Mouse (Mus musculus): ENCODE results near the gene Hecw2. TPM values are rescaled to one million over a fixed set of nuclear protein-coding genes. Genes with fewer than 3 reads are reported as not detected.

Gene Hecw2
- polyA plus RNA-seq, 1 experiment from 2014 or later: 8.3 TPM

GRCm38 (mm10) chr1:53841080-53841479 is 353.9 kb downstream of the Hecw2 start:
- H3K27me3 ChIP-seq: no peaks in the 10 kb centered on the region
- ATAC-seq (ENCODE audit: low read depth): no peak

GRCm38 (mm10) chr1:53839392-53839791 is 355.6 kb downstream of the Hecw2 start:
- Histone ChIP-seq H3K36me3 (peaks cover 8% of the 10 kb centered on the region; the same call in 1 of the 2 replicates), H3K27me3 (no peaks in the 10 kb centered on the region), H3K27ac (replicated peaks) (no peak overlapping the region), H3K9ac (no peak overlapping the region), H3K4me1 (replicated peaks) (peaks cover 6% of the 10 kb centered on the region; the same call in 1 of the 2 replicates), H3K4me2 (no peak overlapping the region), H3K4me3 (no peak overlapping the region), H3K9me3 (no peaks in the 10 kb centered on the region)
- no peak for ATAC-seq (ENCODE audit: low read depth)
- WGBS: 76% methylated on average over 2 of the region's 2 CpGs

More at GRCm38 (mm10) chr1:53841080-53841479, 353.9 kb downstream of the Hecw2 start:
- no peak overlapping the region for H3K4me2 ChIP-seq
- H3K9me3 ChIP-seq: no peaks in the 10 kb centered on the region
- H3K9ac ChIP-seq: no peak overlapping the region
- no peak overlapping the region for H3K27ac ChIP-seq (replicated peaks)
- 70% methylated on average over 4 of the region's 4 CpGs for WGBS
- H3K4me1 ChIP-seq (replicated peaks): peaks cover 14% of the 10 kb centered on the region
- no peak overlapping the region for H3K4me3 ChIP-seq
- peaks cover 8% of the 10 kb centered on the region; the same call in 1 of the 2 replicates for H3K36me3 ChIP-seq

- Histone ChIP-seq H3K4me3 (no peak overlapping the region), H3K9me3 (no peaks in the 10 kb centered on the region), H3K36me3 (peaks cover 8% of the 10 kb centered on the region; the same call in 1 of the 2 replicates), H3K4me2 (no peak overlapping the region), H3K4me1 (replicated peaks) (no peaks in the 10 kb centered on the region), H3K27ac (replicated peaks) (no peak overlapping the region), H3K9ac (no peak overlapping the region), H3K27me3 (no peaks in the 10 kb centered on the region)
- no peak for ATAC-seq (ENCODE audit: low read depth)
- WGBS: 93% methylated on average over 8 of the region's 8 CpGs
Measured at GRCm38 (mm10) chr1:53838182-53838859, 356.6 kb downstream of the Hecw2 start.

GRCm38 (mm10) chr1:53830286-53830685 is 364.7 kb downstream of the Hecw2 start:
- no peak overlapping the region for H3K9ac ChIP-seq

GRCm38 (mm10) chr1:53829089-53829488 is 365.9 kb downstream of the Hecw2 start:
- Histone ChIP-seq H3K9me3 (no peaks in the 10 kb centered on the region), H3K9ac (no peak overlapping the region), H3K27me3 (peaks cover 31% of the 10 kb centered on the region), H3K27ac (replicated peaks) (no peak overlapping the region), H3K4me2 (no peak overlapping the region), H3K4me1 (replicated peaks) (peaks cover 3% of the 10 kb centered on the region), H3K4me3 (no peak overlapping the region), H3K36me3 (peaks cover 25% of the 10 kb centered on the region)
- WGBS: 63% methylated on average over 9 of the region's 9 CpGs
- ATAC-seq (ENCODE audit: low read depth): no peak

More at GRCm38 (mm10) chr1:53830286-53830685, 364.7 kb downstream of the Hecw2 start:
- peaks cover 24% of the 10 kb centered on the region for H3K27me3 ChIP-seq
- peaks cover 24% of the 10 kb centered on the region for H3K36me3 ChIP-seq
- no peak overlapping the region for H3K4me3 ChIP-seq
- no peak for ATAC-seq (ENCODE audit: low read depth)
- no peaks in the 10 kb centered on the region for H3K9me3 ChIP-seq
- no peak overlapping the region for H3K27ac ChIP-seq (replicated peaks)
- 90% methylated on average over 5 of the region's 5 CpGs for WGBS
- no peaks in the 10 kb centered on the region for H3K4me1 ChIP-seq (replicated peaks)
- H3K4me2 ChIP-seq: no peak overlapping the region

GRCm38 (mm10) chr1:53824446-53825337 is 370.3 kb downstream of the Hecw2 start:
- Histone ChIP-seq H3K27me3 (peaks cover 39% of the 10 kb centered on the region), H3K36me3 (peaks cover 5% of the 10 kb centered on the region; the same call in 1 of the 2 replicates), H3K9ac (no peak overlapping the region), H3K27ac (replicated peaks) (no peak overlapping the region), H3K4me3 (no peak overlapping the region), H3K9me3 (no peaks in the 10 kb centered on the region), H3K4me2 (no peak overlapping the region), H3K4me1 (replicated peaks) (peaks cover 19% of the 10 kb centered on the region)
- WGBS: 83% methylated on average over 9 of the region's 9 CpGs
- ATAC-seq (ENCODE audit: low read depth): 0 out of 2 replicates have a peak, but pooled peaks have one; percentile 29

GRCm38 (mm10) chr1:53823687-53824445 is 371.1 kb downstream of the Hecw2 start:
- Histone ChIP-seq H3K9ac (0 out of 2 replicates have a peak overlapping the region, but pooled peaks have one; percentile 8), H3K36me3 (peaks cover 5% of the 10 kb centered on the region; the same call in 1 of the 2 replicates), H3K27ac (replicated peaks) (peak overlapping the region; percentile 65), H3K4me1 (replicated peaks) (peaks cover 19% of the 10 kb centered on the region), H3K27me3 (peaks cover 39% of the 10 kb centered on the region), H3K9me3 (no peaks in the 10 kb centered on the region), H3K4me2 (peak overlapping the region; percentile 36), H3K4me3 (0 out of 2 replicates have a peak overlapping the region, but pooled peaks have one; percentile 4)
- WGBS: 2% methylated on average over 10 of the region's 10 CpGs
- ATAC-seq (ENCODE audit: low read depth): peak; percentile 91

GRCm38 (mm10) chr1:53821983-53822382 is 373.0 kb downstream of the Hecw2 start:
- Histone ChIP-seq H3K9me3 (no peaks in the 10 kb centered on the region), H3K9ac (no peak overlapping the region), H3K36me3 (peaks cover 5% of the 10 kb centered on the region; the same call in 1 of the 2 replicates), H3K4me3 (no peak overlapping the region), H3K27ac (replicated peaks) (no peak overlapping the region), H3K4me1 (replicated peaks) (peaks cover 19% of the 10 kb centered on the region), H3K4me2 (no peak overlapping the region), H3K27me3 (peaks cover 29% of the 10 kb centered on the region)
- ATAC-seq (ENCODE audit: low read depth): no peak

GRCm38 (mm10) chr1:53820041-53820632 is 374.8 kb downstream of the Hecw2 start:
- H3K27me3 ChIP-seq: peaks cover 13% of the 10 kb centered on the region
- H3K27ac ChIP-seq (replicated peaks): no peak overlapping the region
- no peak overlapping the region for H3K4me2 ChIP-seq
- H3K9ac ChIP-seq: no peak overlapping the region
- H3K9me3 ChIP-seq: no peaks in the 10 kb centered on the region
- H3K36me3 ChIP-seq: no peaks in the 10 kb centered on the region
- 62% methylated on average over 5 of the region's 5 CpGs for WGBS
- no peak for ATAC-seq (ENCODE audit: low read depth)
- H3K4me1 ChIP-seq (replicated peaks): peaks cover 19% of the 10 kb centered on the region
- no peak overlapping the region for H3K4me3 ChIP-seq

GRCm38 (mm10) chr1:53818072-53818862 is 376.7 kb downstream of the Hecw2 start:
- ATAC-seq (ENCODE audit: low read depth): no peak
- Histone ChIP-seq H3K4me1 (replicated peaks) (peaks cover 7% of the 10 kb centered on the region), H3K27me3 (peaks cover 8% of the 10 kb centered on the region; the same call in 1 of the 2 replicates), H3K4me2 (no peak overlapping the region), H3K36me3 (0 out of 2 replicates have a peak, but pooled peaks cover 2% of the 10 kb centered on the region), H3K27ac (replicated peaks) (no peak overlapping the region), H3K4me3 (no peak overlapping the region), H3K9me3 (no peaks in the 10 kb centered on the region), H3K9ac (no peak overlapping the region)
- 62% methylated on average over 3 of the region's 3 CpGs for WGBS

Data from neural tube, embryonic 13.5 days (tissue).